Mouse (Mus musculus) mouse trophoblast stem cell (cell line): ENCODE measurements around the gene Gm5150.
"Not testable (repeated sequence)": the region's sequence is repeated elsewhere in the genome, so short reads cannot be mapped to it uniquely, and the experiment has no call there.

ENCODE experiments used
- in situ Hi-C, 2 experiments: fragments of 300-500 bp; cut with MseI, MboI; formaldehyde crosslinking; loops; 2 replicates in 1 of 2; 3 replicates in 1 of 2; pipeline ENCODE4 v1.15.1; 2025

Gene Gm5150

DNA sequence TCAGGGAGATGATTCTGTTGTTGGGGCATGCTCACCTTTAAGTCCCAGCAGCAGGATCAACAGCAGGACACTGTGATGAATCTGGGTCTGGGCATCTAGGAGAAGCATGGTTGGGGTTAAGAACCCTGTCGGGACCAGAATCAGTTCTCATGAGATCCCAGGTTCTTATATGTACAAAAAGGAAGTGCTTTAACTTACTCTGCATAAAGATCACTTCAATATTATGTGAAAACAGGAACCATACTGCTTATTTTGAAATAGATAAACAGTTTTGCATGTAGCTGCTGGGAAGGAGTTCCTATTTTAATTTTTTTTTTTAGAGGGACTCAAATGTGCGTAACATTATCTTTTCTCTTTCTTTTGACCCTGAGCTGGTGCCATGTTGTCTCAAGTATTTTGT lies at the start of gene Gm5150:
TSS of gene Gm5150 (minus strand) at position 223 of the 400 bp plus-strand sequence.
- in situ Hi-C loops: no loop called here

DNA sequence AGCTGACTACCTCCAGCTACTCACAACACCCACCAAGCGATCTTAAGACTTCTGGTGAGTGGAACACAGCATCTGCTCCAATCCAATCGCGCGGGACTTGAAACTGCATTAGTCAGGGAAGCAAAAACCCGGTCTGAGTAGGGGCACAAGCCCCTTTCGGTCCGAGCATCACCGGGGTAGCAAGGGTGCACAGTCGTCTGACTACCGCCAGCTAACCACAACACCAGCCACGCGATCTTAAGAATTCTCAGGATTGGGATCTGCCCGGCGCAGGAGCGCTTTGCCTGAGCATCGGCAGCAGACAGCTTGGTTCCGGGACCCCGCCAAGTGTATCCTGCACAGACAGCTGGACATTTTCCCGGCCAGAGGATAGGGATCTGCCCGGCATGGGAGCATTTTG lies 45.5 kb upstream of the Gm5150 start:
- in situ Hi-C loops: not testable (repeated sequence)

DNA sequence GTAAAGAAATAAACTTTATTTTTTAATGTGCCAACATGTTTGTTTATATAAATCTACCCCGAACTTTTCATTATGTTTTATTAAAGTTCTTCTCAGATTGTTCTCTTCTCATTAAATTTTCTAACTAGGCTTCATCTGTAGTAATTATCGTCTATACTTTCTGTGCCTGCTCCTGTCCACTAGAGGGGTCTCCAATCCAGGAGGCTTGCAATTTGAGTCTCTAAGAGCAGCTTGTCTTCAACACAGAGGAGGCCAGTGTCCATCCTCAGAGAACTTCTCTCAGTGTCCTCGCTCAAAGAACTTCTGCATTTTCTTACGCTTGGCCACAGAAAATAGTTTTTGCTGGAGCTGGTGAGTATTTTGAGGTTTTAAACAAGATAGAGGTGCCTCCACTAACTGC lies 41.1 kb upstream of the Gm5150 start:
- in situ Hi-C loops: loop anchor here (10.0 kb wide), 1 partner anchor 782 kb away; no protein-coding TSS in a partner anchor

DNA sequence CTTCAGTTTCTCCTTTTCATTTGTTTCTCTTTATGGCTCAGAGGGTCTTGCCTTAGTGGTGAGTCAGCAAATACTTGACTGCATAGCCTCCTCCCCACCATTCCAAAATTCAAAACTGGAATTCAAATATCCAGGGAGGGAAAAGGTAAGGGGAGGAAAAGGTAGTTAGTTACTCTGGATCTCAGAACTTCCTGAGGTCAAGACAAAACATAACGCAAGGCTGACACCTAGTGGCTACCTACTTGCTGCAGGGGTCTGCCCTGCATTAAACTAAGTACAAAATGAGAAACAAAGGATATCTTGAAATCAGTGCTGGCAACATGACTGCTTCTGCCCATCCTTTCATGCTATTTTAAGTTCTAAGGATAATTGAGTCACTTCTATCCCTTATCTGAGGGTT lies 37.1 kb upstream of the Gm5150 start:
- in situ Hi-C loops: loop anchor here (10.0 kb wide), 1 partner anchor 779 kb away; no protein-coding TSS in a partner anchor

DNA sequence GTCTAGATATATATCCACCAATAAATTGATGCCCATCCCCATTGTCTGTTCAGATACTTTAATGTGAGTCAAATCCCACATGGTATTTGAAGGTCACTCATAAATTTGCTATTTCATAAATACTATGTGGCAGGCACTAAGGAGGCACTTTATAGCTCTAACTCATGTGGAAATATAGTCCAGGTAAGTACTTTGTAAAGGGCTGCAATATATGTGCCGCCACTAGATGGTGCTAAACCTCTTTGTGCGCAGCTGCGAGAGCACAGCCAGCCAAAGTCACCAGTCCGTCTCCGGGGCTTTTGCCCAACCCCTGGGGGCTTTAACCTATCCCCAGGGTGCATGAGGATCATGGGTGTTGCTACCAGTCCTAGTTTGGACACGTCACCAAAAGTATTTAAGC lies 18.8 kb upstream of the Gm5150 start:
- in situ Hi-C loops: not testable (repeated sequence)

DNA sequence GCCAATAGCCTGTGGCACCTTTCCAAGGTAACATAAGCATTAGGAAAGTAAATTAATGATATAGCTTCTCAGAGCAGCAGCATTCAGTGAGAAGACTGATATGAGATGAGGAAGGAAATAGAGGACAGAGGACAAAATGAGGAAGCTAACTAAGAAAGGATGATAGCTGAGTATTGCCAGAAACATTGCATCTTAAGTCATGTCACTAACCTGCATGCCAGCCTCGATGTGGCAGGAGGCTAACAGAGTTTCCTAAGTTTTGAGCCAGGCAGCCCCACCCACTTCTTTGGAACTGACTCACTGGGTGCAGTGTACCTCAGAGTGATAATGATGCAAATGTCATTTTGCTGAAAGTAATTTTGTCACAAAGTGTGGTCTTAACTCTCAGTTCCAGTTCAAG lies 16.0 kb upstream of the Gm5150 start:
- in situ Hi-C loops: no loop called here

DNA sequence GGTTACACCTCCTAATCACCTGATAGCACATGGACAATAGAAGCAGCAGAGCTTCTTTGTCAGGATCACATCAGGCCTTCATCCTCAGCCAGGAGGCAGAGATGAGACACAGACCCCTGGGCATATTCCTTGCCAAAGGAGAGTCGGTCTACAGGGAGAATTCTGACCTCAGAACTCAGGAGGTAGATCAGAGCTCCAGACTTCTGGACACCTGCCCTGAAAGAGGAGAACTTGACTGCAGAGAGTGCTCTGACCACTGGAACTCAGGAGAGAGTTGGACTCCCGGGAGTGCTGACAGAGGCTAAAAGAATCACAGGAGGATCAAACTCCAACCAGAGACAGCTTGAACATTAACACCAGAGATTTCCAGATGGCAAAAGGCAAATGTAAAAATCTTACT lies 8.2 kb upstream of the Gm5150 start:
- in situ Hi-C loops: not testable (repeated sequence)

DNA sequence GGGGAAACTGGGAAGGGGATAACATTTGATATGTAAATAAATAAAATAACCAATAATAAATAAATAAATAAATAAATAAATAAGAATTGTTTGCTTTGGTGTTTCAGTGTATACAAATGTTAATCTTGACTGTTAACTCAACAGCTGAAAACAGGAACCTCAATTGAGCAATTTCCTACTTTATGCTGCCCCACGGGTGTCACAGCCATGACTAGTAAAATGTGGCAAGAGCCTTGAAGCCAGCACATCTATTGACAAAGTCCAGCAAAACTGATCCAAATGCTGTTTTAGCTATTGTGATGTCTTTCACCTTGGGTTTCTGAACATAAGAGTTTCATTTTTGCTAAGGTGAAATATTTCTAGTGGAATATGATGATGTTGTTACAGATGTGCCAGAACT lies 1.6 kb upstream of the Gm5150 start:
- in situ Hi-C loops: no loop called here

DNA sequence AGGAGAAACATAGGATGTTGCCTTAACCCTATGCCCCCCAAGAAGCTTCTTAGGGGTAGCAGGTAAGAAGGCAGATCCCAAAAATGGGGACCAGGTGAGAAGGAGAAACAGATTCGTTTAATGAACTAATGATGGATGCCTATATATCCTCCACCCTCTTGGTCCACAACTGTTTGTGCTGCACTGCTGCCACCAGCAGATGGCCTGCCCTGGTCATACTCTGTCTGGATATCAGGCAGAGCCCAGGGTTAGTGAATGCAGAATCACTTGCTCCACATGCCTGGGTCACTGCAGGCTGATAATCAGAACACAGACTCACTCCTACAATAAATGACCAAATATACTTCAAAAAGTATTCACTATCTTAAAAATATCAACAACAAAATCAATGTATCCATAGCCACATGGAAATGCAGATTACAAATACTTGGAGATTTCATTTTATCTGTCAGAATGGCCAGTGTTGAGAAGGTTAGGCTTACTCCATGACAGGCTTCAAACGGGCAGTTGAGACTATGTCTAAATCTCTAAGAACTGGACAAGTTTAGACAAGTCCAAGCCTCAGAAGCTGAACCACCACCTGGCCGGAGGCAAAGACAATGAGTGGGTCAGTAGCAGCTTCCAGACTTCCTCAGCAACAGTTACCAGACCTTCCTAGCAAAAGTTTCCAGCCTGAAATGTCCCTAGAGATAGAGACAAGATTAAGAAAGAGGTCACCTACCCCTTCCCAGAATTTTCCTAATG lies 2.2 kb downstream of the Gm5150 start:
- in situ Hi-C loops: no loop called here

DNA sequence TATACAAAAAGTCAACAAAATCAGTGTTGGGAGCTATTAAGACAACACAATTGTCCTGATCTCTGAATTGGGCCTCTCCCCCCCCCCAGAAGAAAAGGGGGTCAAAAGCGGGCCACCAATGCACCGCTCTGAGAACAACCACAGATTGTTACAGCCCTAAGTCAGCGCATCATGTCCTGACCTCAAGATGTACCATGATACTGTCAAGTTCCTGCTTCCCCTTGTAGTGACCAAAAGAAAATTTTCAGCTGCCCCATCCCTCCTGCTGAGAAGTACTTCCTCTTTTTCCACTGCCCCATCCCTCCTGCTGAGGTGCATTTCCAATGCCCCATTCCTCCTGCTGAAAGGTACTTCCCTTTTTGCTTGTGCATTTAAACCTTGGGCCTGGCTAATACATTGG lies 6.8 kb downstream of the Gm5150 start:
- in situ Hi-C loops: not testable (repeated sequence)

DNA sequence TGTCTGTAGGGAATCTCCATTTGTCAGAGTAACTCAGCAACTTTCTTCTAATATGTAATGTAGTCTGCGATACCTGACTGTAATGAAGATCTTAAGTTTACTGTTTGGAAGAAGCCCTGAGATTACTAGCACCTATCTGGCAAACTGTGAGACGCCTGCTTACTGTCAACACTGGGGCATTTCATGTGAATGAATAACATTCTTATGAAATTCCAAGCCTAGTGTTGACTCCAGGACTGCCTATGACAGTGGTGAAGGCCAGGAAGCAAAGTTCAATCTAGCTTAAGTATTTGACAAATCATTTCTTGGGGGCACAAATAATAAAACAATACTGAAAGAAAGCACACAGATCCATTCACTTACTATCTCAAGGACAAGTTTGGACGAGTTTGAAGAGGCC lies 24.0 kb downstream of the Gm5150 start:
- in situ Hi-C loops: no loop called here

DNA sequence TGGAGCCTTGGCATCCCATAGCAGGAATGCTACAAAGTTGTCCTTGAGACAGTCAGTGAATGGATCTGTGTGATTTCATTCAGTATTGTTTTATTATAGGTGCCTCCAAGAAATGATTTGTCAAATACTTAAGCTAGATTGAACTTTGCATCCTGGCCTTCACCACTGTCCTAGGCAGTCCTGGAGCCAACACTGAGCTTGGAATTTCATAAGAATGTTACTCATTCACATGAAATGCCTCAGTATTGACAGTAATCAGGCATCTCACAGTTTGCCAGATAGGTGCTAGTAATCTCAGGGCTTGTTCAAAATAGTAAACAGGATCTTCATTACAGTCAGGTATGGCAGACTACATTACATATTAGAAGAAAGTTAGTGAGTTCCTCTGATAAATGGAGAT lies 49.3 kb downstream of the Gm5150 start:
- in situ Hi-C loops: no loop called here
